Mouse (Mus musculus) testis, adult 2 months (tissue): Measurements from ENCODE around the gene Tsga10. TPM values are rescaled to one million over a fixed set of nuclear protein-coding genes. Genes with fewer than 3 reads are reported as not detected.

Experiments used
- H3K27ac ChIP-seq: fragments of 200-500 bp; 2 replicates; pipeline ENCODE4 v1.5.1; 2012; ENCODE audit warnings: low read depth, low read length; ENCODE audit not compliant: control insufficient read depth, insufficient read depth
- H3K27me3 ChIP-seq: fragments of 200-500 bp; 2 replicates; pipeline ENCODE4 v1.6.1; 2012; ENCODE audit warnings: mild to moderate bottlenecking, low read length, moderate library complexity; ENCODE audit not compliant: control insufficient read depth, insufficient read depth
- H3K36me3 ChIP-seq: fragments of 200-500 bp; 2 replicates; pipeline ENCODE4 v1.6.1; 2012; ENCODE audit warnings: mild to moderate bottlenecking, low read length; ENCODE audit not compliant: control insufficient read depth, insufficient read depth
- H3K4me1 ChIP-seq: fragments of 200-500 bp; 2 replicates; pipeline ENCODE4 v1.6.1; 2012; ENCODE audit warnings: low read length; ENCODE audit not compliant: control insufficient read depth, insufficient read depth
- H3K4me3 ChIP-seq: fragments of 200-500 bp; 2 replicates; pipeline ENCODE4 v1.5.1; 2012; ENCODE audit warnings: low read depth, mild to moderate bottlenecking, low read length, moderate library complexity, mixed read lengths; ENCODE audit not compliant: control insufficient read depth
- CTCF ChIP-seq: fragments of 200-500 bp; IDR thresholded peaks from 2 replicates; pipeline ENCODE4 v1.5.1; 2012; ENCODE audit warnings: low read depth, mild to moderate bottlenecking, inconsistent platforms, low read length, moderate library complexity; ENCODE audit not compliant: control insufficient read depth, insufficient read depth, insufficient replicate concordance
- POLR2A ChIP-seq: fragments of 200-500 bp; IDR thresholded peaks from 2 replicates; pipeline ENCODE4 v1.6.1; 2012; ENCODE audit warnings: low read depth, mild to moderate bottlenecking, inconsistent platforms, low read length, moderate library complexity; ENCODE audit not compliant: control insufficient read depth
- polyA plus RNA-seq: library from polyadenylated mRNA; depleted of rRNA; stranded (reverse); fragments of >200 nt; gene quantifications from 2 replicates; pipeline ENCODE4 v1.2.3, GENCODE M21; 2012; rRNA removed

Gene Tsga10
- polyA plus RNA-seq, 1 experiment, result 36.4 TPM

DNA sequence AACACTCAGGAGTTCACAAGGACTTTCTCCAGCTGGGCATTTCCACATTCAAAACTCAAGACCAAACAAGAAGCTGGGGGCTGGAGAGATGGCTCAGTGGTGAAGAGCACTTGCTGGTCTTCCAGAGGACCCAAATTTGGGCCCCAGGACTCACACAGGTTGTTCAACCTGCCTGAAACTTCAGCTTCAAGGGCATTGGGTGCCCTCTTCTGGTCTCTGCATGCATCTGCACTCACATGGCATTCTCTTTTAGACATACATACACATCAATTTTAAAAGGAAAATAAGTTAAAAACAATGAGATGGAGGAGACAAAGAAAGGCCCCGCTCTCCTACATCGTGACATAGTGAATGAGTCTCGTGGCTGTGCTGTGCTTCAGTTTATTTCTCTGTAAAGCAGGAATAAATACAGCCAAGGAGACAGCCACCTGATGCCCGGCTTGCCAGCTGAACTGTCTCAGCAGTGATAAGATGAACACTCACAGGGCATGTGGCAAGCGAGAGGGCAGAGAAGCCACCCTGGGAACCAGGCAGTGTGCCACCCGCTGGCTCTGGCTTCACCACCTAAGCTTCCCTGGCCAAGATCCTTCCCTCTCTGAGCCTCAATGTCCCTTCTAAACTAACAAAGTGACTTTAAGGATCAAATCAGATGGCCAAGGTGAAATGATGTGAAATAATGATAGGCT, 157.8 kb downstream of the Tsga10 start:
- no peak for TF ChIP-seq CTCF
- TF ChIP-seq POLR2A, result no peak
- Histone ChIP-seq H3K36me3 (no peaks in the 10 kb centered on the region), H3K4me1 (no peaks in the 10 kb centered on the region), H3K27me3 (no peaks in the 10 kb centered on the region), H3K4me3 (no peak overlapping the region), H3K27ac (no peak overlapping the region)

Other genes starting within 250 kb of the Tsga10 start
- 2.2 and 3.3 TPM in 2 replicates for gene 2010300C02Rik, start 146.3 kb downstream of the Tsga10 start, polyA plus RNA-seq
- 2.8 and 3.3 TPM in 2 replicates for gene Lipt1, start 5.3 kb upstream of the Tsga10 start, polyA plus RNA-seq
- gene Mitd1, start 24.0 kb upstream of the Tsga10 start, polyA plus RNA-seq, result 1.2 and 1.8 TPM in 2 replicates
- gene Mrpl30, start 24.0 kb upstream of the Tsga10 start, polyA plus RNA-seq, result 64.9 and 71.3 TPM in 2 replicates
- not detected in 2 replicates for gene Lyg2, start 50.1 kb upstream of the Tsga10 start, polyA plus RNA-seq
- gene Lyg1, start 91.3 kb upstream of the Tsga10 start, polyA plus RNA-seq, result not detected in 2 replicates
- 23.8 and 27.6 TPM in 2 replicates for gene Txndc9, start 131.5 kb upstream of the Tsga10 start, polyA plus RNA-seq
- gene Eif5b, start 131.6 kb upstream of the Tsga10 start, polyA plus RNA-seq, result 31.8 and 46.4 TPM in 2 replicates